ENCODE assay signal across 9 mouse cellular contexts in genomic region chr5:129761865-129762540, GRCm38 (mm10). TPM values are rescaled to one million over a fixed set of nuclear protein-coding genes. Genes with fewer than 3 reads are reported as not detected.
DNase-seq lines count a peak whose midpoint lies in the region; ATAC-seq lines count a peak whose summit lies in the region.
"Had no signal": no experiment of that assay in that cellular context is flagged by ENCODE, and none has a peak within 500 bp of the region (broad histone marks: within the 10 kb centered on the region; RNA-seq: fewer than 3 reads in every experiment).

No protein-coding gene starts in this region.

- 45% methylated on average over 18 of the region's 18 CpGs for WGBS in hindbrain, embryonic 14.5 days
- WGBS in limb, embryonic 12.5 days: 57% methylated on average over 18 of the region's 18 CpGs

- H3K36me3 ChIP-seq in hindbrain, embryonic 14.5 days (replicated peaks; ENCODE audit: control insufficient read depth, insufficient read depth): peaks cover 31% of the 10 kb centered on the region
- H3K36me3 ChIP-seq in limb, embryonic 12.5 days: peaks cover 30% of the 10 kb centered on the region

- H3K27me3 ChIP-seq in hindbrain, embryonic 14.5 days (ENCODE audit: control insufficient read depth, insufficient read depth, low read length): no peaks in the 10 kb centered on the region
- no peaks in the 10 kb centered on the region for H3K27me3 ChIP-seq in limb, embryonic 12.5 days

- H3K4me3 ChIP-seq in hindbrain, embryonic 14.5 days (replicated peaks; ENCODE audit: low read length): no peak overlapping the region
- no peak overlapping the region for H3K4me3 ChIP-seq in limb, embryonic 12.5 days (replicated peaks)

- peak; percentile 89 for ATAC-seq in hindbrain, embryonic 14.5 days (ENCODE audit: low FRiP score)
- peak; percentile 94 for ATAC-seq in limb, embryonic 12.5 days (ENCODE audit: insufficient number of reproducible peaks, insufficient read depth, low FRiP score, low TSS enrichment, low read depth)

- DNase-seq in retina, postnatal 1 day: peak; percentile 16
- DNase-seq in retina, embryonic 14.5 days (ENCODE audit: low spot score): no peak
- peak; percentile 49 for DNase-seq in hindbrain, embryonic 14.5 days (ENCODE audit: low spot score)
- no peak for DNase-seq in thymus, postnatal 0 days (ENCODE audit: low spot score)
- no peak for DNase-seq in adrenal gland, adult 18-20 months (ENCODE audit: low spot score in 2 of 2)
- DNase-seq in lung, postnatal 14 days: no peak
- no peak for DNase-seq in adrenal gland, adult 8-10 months

- no peaks in the 10 kb centered on the region for H3K9me3 ChIP-seq in hindbrain, embryonic 14.5 days (ENCODE audit: control insufficient read depth, low read length)
- no peaks in the 10 kb centered on the region for H3K9me3 ChIP-seq in limb, embryonic 12.5 days

- H3K4me2 ChIP-seq in hindbrain, embryonic 14.5 days (replicated peaks): no peak overlapping the region; the same call in 1 of the 2 replicates
- peak overlapping the region; percentile 5; the same call in 1 of the 2 replicates for H3K4me2 ChIP-seq in limb, embryonic 12.5 days

- peak overlapping the region; percentile 84 for H3K27ac ChIP-seq in hindbrain, embryonic 14.5 days
- peak overlapping the region; percentile 88 for H3K27ac ChIP-seq in limb, embryonic 12.5 days

- H3K4me1 ChIP-seq in hindbrain, embryonic 14.5 days (replicated peaks; ENCODE audit: control insufficient read depth, insufficient read depth, low read length): 0 out of 2 replicates have a peak, but pooled peaks cover 7% of the 10 kb centered on the region
- H3K4me1 ChIP-seq in limb, embryonic 12.5 days (replicated peaks): peaks cover 11% of the 10 kb centered on the region

- 0 out of 2 replicates have a peak overlapping the region, but pooled peaks have one; percentile 24 for H3K9ac ChIP-seq in hindbrain, embryonic 14.5 days
- H3K9ac ChIP-seq in limb, embryonic 12.5 days (replicated peaks): no peak overlapping the region

RNA-seq across cellular contexts. Expression of gene Psph, which starts 25.2 kb away (rescaled TPM):
- polyA plus RNA-seq in hindbrain, embryonic 14.5 days (2014; fragmentation: Nextera tagmentation; extraction: Ambion mirVana): 31.3 and 33.6 TPM in 2 replicates
- polyA plus RNA-seq in limb, embryonic 12.5 days (2016; fragmentation: Nextera tagmentation; extraction: Ambion mirVana): 28.5 and 28.6 TPM in 2 replicates
- 83.5 and 85.9 TPM in 2 replicates for polyA plus RNA-seq in thymus, postnatal 0 days (2015; fragmentation: Nextera tagmentation; extraction: Ambion mirVana)
- total RNA-seq in adrenal gland, adult 18-20 months (2021): 10 to 100 TPM; 22.5 to 26.0 TPM
- 10 to 100 TPM; 19.7 to 25.4 (median 22.5) TPM for total RNA-seq in adrenal gland, adult 8-10 months (2022)

RNA-seq across cellular contexts. Expression of gene Nipsnap2, which starts 37.1 kb away (rescaled TPM):
- 83.9 and 89.1 TPM in 2 replicates for polyA plus RNA-seq in hindbrain, embryonic 14.5 days (2014; fragmentation: Nextera tagmentation; extraction: Ambion mirVana)
- 101 and 106 TPM in 2 replicates for polyA plus RNA-seq in limb, embryonic 12.5 days (2016; fragmentation: Nextera tagmentation; extraction: Ambion mirVana)
- 77.2 and 91.7 TPM in 2 replicates for polyA plus RNA-seq in thymus, postnatal 0 days (2015; fragmentation: Nextera tagmentation; extraction: Ambion mirVana)
- 100 to 1,000 TPM; 116 to 137 TPM for total RNA-seq in adrenal gland, adult 18-20 months (2021)
- 100 to 1,000 TPM; 133 to 158 (median 149) TPM for total RNA-seq in adrenal gland, adult 8-10 months (2022)

RNA-seq across cellular contexts. Expression of gene Mrps17, which starts 46.7 kb away (rescaled TPM):
- polyA plus RNA-seq in hindbrain, embryonic 14.5 days (2014; fragmentation: Nextera tagmentation; extraction: Ambion mirVana): 169 and 184 TPM in 2 replicates
- polyA plus RNA-seq in limb, embryonic 12.5 days (2016; fragmentation: Nextera tagmentation; extraction: Ambion mirVana): 178 and 186 TPM in 2 replicates
- polyA plus RNA-seq in thymus, postnatal 0 days (2015; fragmentation: Nextera tagmentation; extraction: Ambion mirVana): 200 and 203 TPM in 2 replicates
- total RNA-seq in adrenal gland, adult 18-20 months (2021): 10 to 100 TPM; 81.0 to 89.6 TPM
- 100 to 1,000 TPM in 1 of 4 experiments, 10 to 100 TPM in 3; 88.6 to 111 (median 90.3) TPM for total RNA-seq in adrenal gland, adult 8-10 months (2022)

RNA-seq across cellular contexts. Expression of gene Sept14, which starts 53.7 kb away (rescaled TPM):
- not detected in 2 replicates for polyA plus RNA-seq in hindbrain, embryonic 14.5 days (2014; fragmentation: Nextera tagmentation; extraction: Ambion mirVana)
- not detected in 2 replicates for polyA plus RNA-seq in limb, embryonic 12.5 days (2016; fragmentation: Nextera tagmentation; extraction: Ambion mirVana)
- polyA plus RNA-seq in thymus, postnatal 0 days (2015; fragmentation: Nextera tagmentation; extraction: Ambion mirVana): not detected in 2 replicates
- total RNA-seq in adrenal gland, adult 18-20 months (2021): under 1 TPM; 0.23 to 0.58 TPM
- total RNA-seq in adrenal gland, adult 8-10 months (2022): not detected
- polyA plus RNA-seq: large intestine, adult 2 months had no signal

Comparison
In these comparisons a context has a peak if more than half of its experiments do, and no peak if none do; other contexts are left out.
1. DNase-seq: peak in retina, postnatal 1 day (single experiment) and hindbrain, embryonic 14.5 days (single experiment); none in retina, embryonic 14.5 days (single experiment), thymus, postnatal 0 days (single experiment), adrenal gland, adult 18-20 months (0 of 2), lung, postnatal 14 days (single experiment) and adrenal gland, adult 8-10 months (single experiment).